Mouse (Mus musculus) olfactory bulb, adult 2 months (tissue): ENCODE measurements around the gene Gpr158.

Experiments used
- CTCF ChIP-seq: fragments of 200-500 bp; IDR thresholded peaks from 2 replicates; pipeline ENCODE4 v1.5.1; 2012; ENCODE audit warnings: low read depth, mild to moderate bottlenecking, low read length, moderate library complexity; ENCODE audit not compliant: insufficient read depth
- POLR2A ChIP-seq: fragments of 200-500 bp; IDR thresholded peaks from 2 replicates; pipeline ENCODE4 v1.6.1; 2012; ENCODE audit warnings: mild to moderate bottlenecking, low read depth, low read length, moderate library complexity; ENCODE audit not compliant: insufficient read depth

DNA sequence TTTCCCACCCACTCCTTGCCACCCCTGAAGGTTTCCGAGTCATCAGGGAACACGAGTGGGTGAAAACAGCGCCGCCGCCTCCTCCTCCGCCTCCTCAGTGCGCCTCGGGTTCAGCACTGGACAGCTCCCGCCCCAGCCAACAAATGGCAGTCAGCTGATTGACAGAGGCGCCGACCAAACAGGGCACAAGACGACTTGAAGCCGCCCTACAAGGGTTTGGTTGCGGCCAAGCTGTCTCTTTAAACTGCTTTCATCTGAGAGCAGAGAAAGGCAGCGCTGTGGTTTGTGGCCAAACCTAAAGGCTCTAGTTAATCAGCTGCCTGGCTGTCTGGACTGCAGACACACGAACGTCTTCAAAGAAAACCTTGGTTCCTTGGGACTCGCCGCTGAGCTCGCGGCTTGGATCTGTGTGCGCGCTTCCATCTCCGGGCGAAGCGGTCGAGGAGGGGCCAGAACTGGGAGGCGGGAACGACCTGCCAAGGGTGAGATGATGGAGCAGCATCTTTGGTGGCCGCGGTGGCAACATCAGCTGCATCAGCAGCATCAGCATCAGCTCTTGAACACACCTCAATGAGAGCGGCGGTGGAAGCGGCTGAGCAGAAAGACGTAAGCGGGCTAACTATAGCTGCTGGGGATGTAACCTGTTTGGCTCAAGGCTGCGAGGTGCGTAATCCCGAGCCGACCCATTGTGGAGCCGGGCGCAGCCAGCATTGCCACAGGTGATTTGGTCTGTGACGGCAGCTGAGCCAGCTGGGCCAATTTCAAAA is at the start of gene Gpr158:
- TF ChIP-seq CTCF (no peak), POLR2A (peak; percentile 57; the same call in 1 of the 2 replicates)
